Mouse (Mus musculus): ENCODE measurements around the gene Rwdd3. TPM values are rescaled to one million over a fixed set of nuclear protein-coding genes. Genes with fewer than 3 reads are reported as not detected.

Gene Rwdd3
- polyA plus RNA-seq (2021; fragmentation: Nextera tagmentation), result 15.1 and 15.4 TPM in 2 replicates
- long read RNA-seq, experiment 1, transcript Rwdd3-204 (5 exons, 1,484 nt), result major isoform, 7 of 19 reads
- long read RNA-seq, experiment 1, partial matches to known transcripts, result 7 of 19 reads
- long read RNA-seq, experiment 1, other reads (novel, unspliced or antisense), result 2 of 19 reads
- long read RNA-seq, experiment 2, transcript Rwdd3-204 (5 exons, 1,484 nt), result major isoform, 16 of 39 reads
- long read RNA-seq, experiment 2, transcript Rwdd3-201 (4 exons, 1,145 nt), result minor isoform, 7 of 39 reads
- long read RNA-seq, experiment 2, partial matches to known transcripts, result 10 of 39 reads
- long read RNA-seq, experiment 2, other reads (novel, unspliced or antisense), result 6 of 39 reads

GRCm38 (mm10) chr3:121171243-121171871, at the start of gene Rwdd3:
Rwdd3 (minus strand) TSS chr3:121171695.

Other genes starting within 250 kb of the Rwdd3 start
- gene Tmem56, start 111.4 kb upstream of the Rwdd3 start, polyA plus RNA-seq (2021; fragmentation: Nextera tagmentation), result 9.9 and 10.9 TPM in 2 replicates
- 24.4 and 30.5 TPM in 2 replicates for gene Alg14, start 120.1 kb upstream of the Rwdd3 start, polyA plus RNA-seq (2021; fragmentation: Nextera tagmentation)